Mouse (Mus musculus) CH12.LX (cell line): ENCODE measurements around the gene Fbxo3.

Source experiments
- CHD1 ChIP-seq: IDR thresholded peaks from 2 replicates; pipeline ENCODE4 v1.6.1; 2012; ENCODE audit warnings: low read depth, low read length, improper control_type of control experiment, inconsistent platforms
- CHD2 ChIP-seq: IDR thresholded peaks from 2 replicates; pipeline ENCODE4 v1.6.1; 2011; ENCODE audit warnings: low read length, improper control_type of control experiment
- CTCF ChIP-seq, 2 experiments: IDR thresholded peaks in 1 of 2; conservative IDR thresholded peaks in 1 of 2; 2 replicates each; pipeline ENCODE4 v1.5.1; 2011 to 2012; ENCODE audit warnings: low read depth in 2 of 2, low read length in 2 of 2, improper control_type of control experiment in 1 of 2, inconsistent platforms in 1 of 2, mild to moderate bottlenecking in 1 of 2, moderate library complexity in 1 of 2
- EP300 ChIP-seq: IDR thresholded peaks from 2 replicates; pipeline ENCODE4 v1.6.1; 2011; ENCODE audit warnings: low read length, improper control_type of control experiment
- GABPA ChIP-seq: IDR thresholded peaks from 2 replicates; pipeline ENCODE4 v1.6.1; 2012; ENCODE audit warnings: low read depth, low read length, improper control_type of control experiment, inconsistent platforms; ENCODE audit not compliant: insufficient replicate concordance
- KAT2A ChIP-seq: IDR thresholded peaks from 2 replicates; pipeline ENCODE4 v1.6.1; 2012; ENCODE audit warnings: low read length, improper control_type of control experiment, inconsistent platforms; ENCODE audit not compliant: insufficient replicate concordance
- MAFK ChIP-seq: IDR thresholded peaks from 2 replicates; pipeline ENCODE4 v1.6.1; 2011; ENCODE audit warnings: low read length, improper control_type of control experiment; ENCODE audit not compliant: insufficient replicate concordance
- POLR2A ChIP-seq: IDR thresholded peaks from 2 replicates; pipeline ENCODE4 v1.6.1; 2011; ENCODE audit warnings: low read depth, mild to moderate bottlenecking, improper control_type of control experiment, low read length
- RAD21 ChIP-seq: IDR thresholded peaks from 2 replicates; pipeline ENCODE4 v1.6.1; 2011; ENCODE audit warnings: low read depth, mild to moderate bottlenecking, low read length, improper control_type of control experiment, moderate library complexity
- SIN3A ChIP-seq: IDR thresholded peaks from 2 replicates; pipeline ENCODE4 v1.6.1; 2012; ENCODE audit warnings: low read length, improper control_type of control experiment, inconsistent platforms
- ZKSCAN1 ChIP-seq: IDR thresholded peaks from 2 replicates; pipeline ENCODE4 v1.6.1; 2012; ENCODE audit warnings: low read depth, inconsistent platforms, low read length, improper control_type of control experiment, borderline replicate concordance

DNA sequence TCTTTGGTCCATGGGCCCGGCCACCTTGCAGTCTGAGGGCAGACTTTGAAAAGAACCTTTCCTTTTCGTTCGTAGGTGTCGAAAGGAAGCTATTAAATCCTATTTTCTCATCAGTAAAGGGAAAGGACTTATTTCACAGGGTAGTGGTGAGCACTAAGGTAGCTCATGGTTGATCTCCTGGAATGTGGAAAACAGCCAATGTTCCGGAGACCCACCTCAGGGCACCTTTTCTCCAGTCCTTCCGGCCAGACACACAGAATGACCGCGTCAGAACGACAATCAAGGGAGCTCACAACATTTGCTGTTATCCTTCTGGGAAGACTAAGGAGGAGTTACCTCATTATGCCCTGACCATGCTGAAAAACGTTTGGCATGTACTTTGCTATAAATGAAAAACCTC, 68.7 kb downstream of the Fbxo3 start:
- TF ChIP-seq CHD2 (no peak), GABPA (no peak), POLR2A (no peak), CTCF (conservative IDR thresholded peaks at IDR 0.05 in 1 of 2, IDR thresholded peaks at IDR 0.05 in 1 of 2; ENCODE audit: low read depth in 2 of 2, low read length in 2 of 2) (no peak), MAFK (no peak), ZKSCAN1 (no peak), EP300 (no peak), RAD21 (no peak), SIN3A (no peak), CHD1 (no peak), KAT2A (no peak)
